Mouse (Mus musculus): ENCODE data around the gene Nudt9.

- TF ChIP-seq CTCF (IDR thresholded peaks at IDR 0.05; ENCODE audit: low read depth, low read length) (no peak), POLR2A (IDR thresholded peaks at IDR 0.05; ENCODE audit: insufficient read depth, low read length) (no peak)
These were observed 62.2 kb downstream of the Nudt9 start for GRCm38 (mm10) chr5:104108127-104108875.
